Mouse (Mus musculus) neural tube, embryonic 15.5 days (tissue): Measurements from ENCODE around the gene Gtf2f2. TPM values are rescaled to one million over a fixed set of nuclear protein-coding genes. Genes with fewer than 3 reads are reported as not detected.

Experiments used
- ATAC-seq: fragments of 200-750 bp; cut with Nextera tagmentation; 2 replicates; pipeline ENCODE4 v1.8.0; 2017; ENCODE audit warnings: mild to moderate bottlenecking, moderate TSS enrichment, moderate library complexity; ENCODE audit not compliant: low FRiP score
- H3K27ac ChIP-seq: fragments of 300-500 bp; sonication (generic); replicated peaks from 2 replicates; pipeline ENCODE4 v1.5.1; 2015; ENCODE audit warnings: mild to moderate bottlenecking, inconsistent platforms
- H3K27me3 ChIP-seq: fragments of 300-500 bp; sonication (generic); replicated peaks from 2 replicates; pipeline ENCODE4 v1.6.1; 2015; ENCODE audit warnings: inconsistent platforms
- H3K36me3 ChIP-seq: fragments of 300-500 bp; sonication (generic); 2 replicates; pipeline ENCODE4 v1.6.1; 2015; ENCODE audit warnings: inconsistent platforms
- H3K4me1 ChIP-seq: fragments of 300-500 bp; sonication (generic); 2 replicates; pipeline ENCODE4 v1.6.1; 2015; ENCODE audit warnings: inconsistent platforms
- H3K4me2 ChIP-seq: fragments of 300-500 bp; sonication (generic); 2 replicates; pipeline ENCODE4 v1.6.1; 2015; ENCODE audit warnings: inconsistent platforms, mild to moderate bottlenecking, moderate library complexity
- H3K4me3 ChIP-seq: fragments of 300-500 bp; sonication (generic); replicated peaks from 2 replicates; pipeline ENCODE4 v1.5.1; 2015; ENCODE audit warnings: mild to moderate bottlenecking, inconsistent platforms
- H3K9ac ChIP-seq: fragments of 300-500 bp; sonication (generic); replicated peaks from 2 replicates; pipeline ENCODE4 v1.6.1; 2015; ENCODE audit warnings: mild to moderate bottlenecking, inconsistent platforms
- H3K9me3 ChIP-seq: fragments of 300-500 bp; sonication (generic); replicated peaks from 2 replicates; pipeline ENCODE4 v1.6.1; 2016; ENCODE audit warnings: inconsistent platforms
- WGBS: fragments of 180-500 bp; shearing (Covaris S2); methylation state at CpG from one replicate; pipeline ENCODE4 v1.1.7; 2015; ENCODE audit warnings: mixed read lengths; 5-methylcytosine and 5-hydroxymethylcytosine counted together
- polyA plus RNA-seq: library from polyadenylated mRNA; unstranded; fragments of >200 nt; fragmentation: Nextera tagmentation; extraction: Ambion mirVana; gene quantifications from 2 replicates; pipeline ENCODE4 v1.2.1, GENCODE M21; 2015

Gtf2f2 gene
- polyA plus RNA-seq, 1 experiment from 2014 or later, result 37.1 TPM

- WGBS, result 88% methylated on average over 4 of the region's 4 CpGs
- no peak overlapping the region for H3K4me3 ChIP-seq
- no peak overlapping the region for H3K9ac ChIP-seq
- H3K4me2 ChIP-seq, result no peak overlapping the region
- no peaks in the 10 kb centered on the region for H3K27me3 ChIP-seq
- H3K9me3 ChIP-seq, result no peaks in the 10 kb centered on the region
- H3K4me1 ChIP-seq, result peaks cover 11% of the 10 kb centered on the region
- H3K36me3 ChIP-seq, result no peaks in the 10 kb centered on the region
- no peak for ATAC-seq
- no peak overlapping the region for H3K27ac ChIP-seq
Observed at GRCm38 (mm10) chr14:76024641-76025040, 14.0 kb upstream of the Gtf2f2 start.

GRCm38 (mm10) chr14:76020927-76021719 is 10.5 kb upstream of the Gtf2f2 start:
- no peak for ATAC-seq
- Histone ChIP-seq H3K4me2 (no peak overlapping the region), H3K36me3 (no peaks in the 10 kb centered on the region), H3K9me3 (no peaks in the 10 kb centered on the region), H3K4me1 (peaks cover 17% of the 10 kb centered on the region), H3K27ac (peak overlapping the region; percentile 61), H3K4me3 (no peak overlapping the region), H3K9ac (no peak overlapping the region), H3K27me3 (no peaks in the 10 kb centered on the region)
- WGBS, result 29% methylated on average over 7 of the region's 7 CpGs

GRCm38 (mm10) chr14:76020259-76020785 is 9.7 kb upstream of the Gtf2f2 start:
- Histone ChIP-seq H3K27ac (peak overlapping the region; percentile 61), H3K27me3 (no peaks in the 10 kb centered on the region), H3K9ac (no peak overlapping the region), H3K4me1 (peaks cover 17% of the 10 kb centered on the region), H3K9me3 (no peaks in the 10 kb centered on the region), H3K4me2 (no peak overlapping the region), H3K36me3 (no peaks in the 10 kb centered on the region), H3K4me3 (no peak overlapping the region)
- ATAC-seq, result no peak; the same call in 1 of the 2 replicates
- WGBS, result 50% methylated on average over 5 of the region's 5 CpGs

- Histone ChIP-seq H3K27me3 (no peaks in the 10 kb centered on the region), H3K4me1 (peaks cover 17% of the 10 kb centered on the region), H3K27ac (peak overlapping the region; percentile 28), H3K4me2 (no peak overlapping the region), H3K4me3 (no peak overlapping the region), H3K36me3 (no peaks in the 10 kb centered on the region), H3K9me3 (no peaks in the 10 kb centered on the region), H3K9ac (no peak overlapping the region)
- 45% methylated on average over 10 of the region's 10 CpGs for WGBS
- ATAC-seq, result no peak
Observed at GRCm38 (mm10) chr14:76017785-76018490, 7.3 kb upstream of the Gtf2f2 start.

GRCm38 (mm10) chr14:76014331-76014730 is 3.7 kb upstream of the Gtf2f2 start:
- ATAC-seq, result no peak
- H3K4me2 ChIP-seq, result no peak overlapping the region
- no peak overlapping the region for H3K9ac ChIP-seq
- H3K36me3 ChIP-seq, result no peaks in the 10 kb centered on the region
- H3K4me3 ChIP-seq, result no peak overlapping the region
- WGBS, result 49% methylated on average over 2 of the region's 2 CpGs
- H3K9me3 ChIP-seq, result no peaks in the 10 kb centered on the region
- peaks cover 20% of the 10 kb centered on the region for H3K4me1 ChIP-seq
- no peak overlapping the region for H3K27ac ChIP-seq
- H3K27me3 ChIP-seq, result 0 out of 2 replicates have a peak, but pooled peaks cover 5% of the 10 kb centered on the region

GRCm38 (mm10) chr14:76011062-76011457 is 395 bp upstream of the Gtf2f2 start:
- Histone ChIP-seq H3K9me3 (no peaks in the 10 kb centered on the region), H3K9ac (peak overlapping the region; percentile 84; the same call in 1 of the 2 replicates), H3K4me1 (peaks cover 22% of the 10 kb centered on the region), H3K36me3 (no peaks in the 10 kb centered on the region), H3K27ac (peak overlapping the region; percentile 76; the same call in 1 of the 2 replicates), H3K27me3 (0 out of 2 replicates have a peak, but pooled peaks cover 5% of the 10 kb centered on the region), H3K4me3 (peak overlapping the region; percentile 98), H3K4me2 (peak overlapping the region; percentile 78)
- WGBS, result 28% methylated on average over 7 of the region's 7 CpGs
- no peak for ATAC-seq

- H3K9me3 ChIP-seq, result no peaks in the 10 kb centered on the region
- no peak for ATAC-seq
- no peak overlapping the region for H3K27ac ChIP-seq
- 0 out of 2 replicates have a peak, but pooled peaks cover 3% of the 10 kb centered on the region for H3K36me3 ChIP-seq
- H3K9ac ChIP-seq, result 0 out of 2 replicates have a peak overlapping the region, but pooled peaks have one; percentile 15
- 91% methylated on average over 5 of the region's 5 CpGs for WGBS
- peak overlapping the region; percentile 78 for H3K4me2 ChIP-seq
- H3K4me3 ChIP-seq, result peak overlapping the region; percentile 98
- 0 out of 2 replicates have a peak, but pooled peaks cover 5% of the 10 kb centered on the region for H3K27me3 ChIP-seq
- H3K4me1 ChIP-seq, result peaks cover 22% of the 10 kb centered on the region
Observed at GRCm38 (mm10) chr14:76009185-76009584, 1.5 kb downstream of the Gtf2f2 start.

GRCm38 (mm10) chr14:76008174-76008573 is 2.5 kb downstream of the Gtf2f2 start:
- ATAC-seq, result no peak
- 0 out of 2 replicates have a peak, but pooled peaks cover 5% of the 10 kb centered on the region for H3K27me3 ChIP-seq
- H3K9me3 ChIP-seq, result no peaks in the 10 kb centered on the region
- no peak overlapping the region for H3K4me3 ChIP-seq
- peaks cover 22% of the 10 kb centered on the region for H3K4me1 ChIP-seq
- H3K9ac ChIP-seq, result no peak overlapping the region
- H3K27ac ChIP-seq, result no peak overlapping the region
- H3K36me3 ChIP-seq, result peaks cover 3% of the 10 kb centered on the region; the same call in 1 of the 2 replicates
- no peak overlapping the region for H3K4me2 ChIP-seq
- 97% methylated on average over 1 of the region's 1 CpGs for WGBS

- Histone ChIP-seq H3K4me3 (no peak overlapping the region), H3K36me3 (peaks cover 3% of the 10 kb centered on the region; the same call in 1 of the 2 replicates), H3K4me2 (no peak overlapping the region), H3K4me1 (peaks cover 15% of the 10 kb centered on the region), H3K27me3 (no peaks in the 10 kb centered on the region), H3K27ac (no peak overlapping the region), H3K9me3 (no peaks in the 10 kb centered on the region), H3K9ac (no peak overlapping the region)
- no peak for ATAC-seq
- WGBS, result 93% methylated on average over 4 of the region's 4 CpGs
Observed at GRCm38 (mm10) chr14:76005011-76005410, 5.7 kb downstream of the Gtf2f2 start.

- peaks cover 3% of the 10 kb centered on the region; the same call in 1 of the 2 replicates for H3K36me3 ChIP-seq
- no peaks in the 10 kb centered on the region for H3K4me1 ChIP-seq
- H3K9ac ChIP-seq, result no peak overlapping the region
- WGBS, result 90% methylated on average over 4 of the region's 4 CpGs
- ATAC-seq, result no peak
- H3K4me2 ChIP-seq, result no peak overlapping the region
- H3K4me3 ChIP-seq, result no peak overlapping the region
- H3K27me3 ChIP-seq, result no peaks in the 10 kb centered on the region
- no peaks in the 10 kb centered on the region for H3K9me3 ChIP-seq
- H3K27ac ChIP-seq, result no peak overlapping the region
Observed at GRCm38 (mm10) chr14:76001781-76002180, 8.9 kb downstream of the Gtf2f2 start.

GRCm38 (mm10) chr14:75998082-75998481 is 12.6 kb downstream of the Gtf2f2 start:
- Histone ChIP-seq H3K27me3 (no peaks in the 10 kb centered on the region), H3K4me3 (no peak overlapping the region), H3K4me2 (no peak overlapping the region), H3K9me3 (no peaks in the 10 kb centered on the region), H3K9ac (no peak overlapping the region), H3K36me3 (no peaks in the 10 kb centered on the region), H3K27ac (no peak overlapping the region), H3K4me1 (no peaks in the 10 kb centered on the region)
- 51% methylated on average over 1 of the region's 1 CpGs for WGBS
- ATAC-seq, result no peak
